Mouse (Mus musculus): ENCODE measurements around the gene Gli2. TPM values are rescaled to one million over a fixed set of nuclear protein-coding genes. Genes with fewer than 3 reads are reported as not detected.

Gene Gli2
- total and polyA plus RNA-seq, 2 experiments = 0.10 TPM; not detected in 1

- H3K79me2 ChIP-seq (ENCODE audit: control insufficient read depth, insufficient read depth, low read length) = no peaks in the 10 kb centered on the region
- DNase-seq (ENCODE audit: extremely low read depth, low read depth, low spot score) = no peak
- no peaks in the 10 kb centered on the region for H3K36me3 ChIP-seq (ENCODE audit: control insufficient read depth, insufficient read depth, low read length)
- no peak overlapping the region for H3K27ac ChIP-seq (replicated peaks; ENCODE audit: insufficient read depth, low read depth, low read length)
- no peak overlapping the region for H3K9ac ChIP-seq (ENCODE audit: low read depth, low read length)
- 48% methylated on average over 6 of the region's 6 CpGs for WGBS
- no peaks in the 10 kb centered on the region for H3K27me3 ChIP-seq (ENCODE audit: control insufficient read depth, insufficient read depth, low read length)
- no peak overlapping the region for H3K4me3 ChIP-seq (ENCODE audit: insufficient read depth, low read depth, low read length)
- H3K4me1 ChIP-seq (ENCODE audit: control insufficient read depth, insufficient read depth, low read length) = no peaks in the 10 kb centered on the region
- TF ChIP-seq CTCF (IDR thresholded peaks at IDR 0.05; ENCODE audit: low read depth, low read length) = no peak
- no peak for TF ChIP-seq POLR2A (IDR thresholded peaks at IDR 0.05; ENCODE audit: extremely low read depth, insufficient read depth, low read length)
These were observed 140.5 kb downstream of the Gli2 start for GRCm38 (mm10) chr1:118912929-118913328.

- Histone ChIP-seq H3K27me3 (ENCODE audit: control insufficient read depth, insufficient read depth, low read length) (no peaks in the 10 kb centered on the region), H3K4me1 (ENCODE audit: control insufficient read depth, insufficient read depth, low read length) (no peaks in the 10 kb centered on the region), H3K36me3 (ENCODE audit: control insufficient read depth, insufficient read depth, low read length) (no peaks in the 10 kb centered on the region), H3K4me3 (ENCODE audit: insufficient read depth, low read depth, low read length) (no peak overlapping the region), H3K9ac (ENCODE audit: low read depth, low read length) (no peak overlapping the region), H3K79me2 (ENCODE audit: control insufficient read depth, insufficient read depth, low read length) (no peaks in the 10 kb centered on the region), H3K27ac (replicated peaks; ENCODE audit: insufficient read depth, low read depth, low read length) (no peak overlapping the region)
- WGBS = 70% methylated on average over 3 of the region's 3 CpGs
- no peak for DNase-seq (ENCODE audit: extremely low read depth, low read depth, low spot score)
- TF ChIP-seq POLR2A (IDR thresholded peaks at IDR 0.05; ENCODE audit: extremely low read depth, insufficient read depth, low read length) (no peak), CTCF (IDR thresholded peaks at IDR 0.05; ENCODE audit: low read depth, low read length) (no peak)
These were observed 142.0 kb downstream of the Gli2 start for GRCm38 (mm10) chr1:118911427-118911727.

- no peaks in the 10 kb centered on the region for H3K4me1 ChIP-seq (ENCODE audit: control insufficient read depth, insufficient read depth, low read length)
- TF ChIP-seq CTCF (IDR thresholded peaks at IDR 0.05; ENCODE audit: low read depth, low read length) (no peak), POLR2A (IDR thresholded peaks at IDR 0.05; ENCODE audit: extremely low read depth, insufficient read depth, low read length) (no peak)
- no peak overlapping the region for H3K27ac ChIP-seq (replicated peaks; ENCODE audit: insufficient read depth, low read depth, low read length)
- no peak overlapping the region for H3K4me3 ChIP-seq (ENCODE audit: insufficient read depth, low read depth, low read length)
- no peak overlapping the region for H3K9ac ChIP-seq (ENCODE audit: low read depth, low read length)
- no peaks in the 10 kb centered on the region for H3K79me2 ChIP-seq (ENCODE audit: control insufficient read depth, insufficient read depth, low read length)
- 70% methylated on average over 13 of the region's 13 CpGs for WGBS
- H3K27me3 ChIP-seq (ENCODE audit: control insufficient read depth, insufficient read depth, low read length) = no peaks in the 10 kb centered on the region
- no peaks in the 10 kb centered on the region for H3K36me3 ChIP-seq (ENCODE audit: control insufficient read depth, insufficient read depth, low read length)
- no peak for DNase-seq (ENCODE audit: extremely low read depth, low read depth, low spot score)
These were observed 142.6 kb downstream of the Gli2 start for GRCm38 (mm10) chr1:118910693-118911426.

- no peak for DNase-seq (ENCODE audit: extremely low read depth, low read depth, low spot score)
- Histone ChIP-seq H3K9ac (ENCODE audit: low read depth, low read length) (no peak overlapping the region), H3K36me3 (ENCODE audit: control insufficient read depth, insufficient read depth, low read length) (no peaks in the 10 kb centered on the region), H3K79me2 (ENCODE audit: control insufficient read depth, insufficient read depth, low read length) (no peaks in the 10 kb centered on the region), H3K27me3 (ENCODE audit: control insufficient read depth, insufficient read depth, low read length) (no peaks in the 10 kb centered on the region), H3K4me3 (ENCODE audit: insufficient read depth, low read depth, low read length) (no peak overlapping the region), H3K4me1 (ENCODE audit: control insufficient read depth, insufficient read depth, low read length) (no peaks in the 10 kb centered on the region), H3K27ac (replicated peaks; ENCODE audit: insufficient read depth, low read depth, low read length) (no peak overlapping the region)
- no peak for TF ChIP-seq POLR2A (IDR thresholded peaks at IDR 0.05; ENCODE audit: extremely low read depth, insufficient read depth, low read length)
- TF ChIP-seq CTCF (IDR thresholded peaks at IDR 0.05; ENCODE audit: low read depth, low read length) = no peak
- 94% methylated on average over 3 of the region's 3 CpGs for WGBS
These were observed 144.4 kb downstream of the Gli2 start for GRCm38 (mm10) chr1:118909051-118909450.

- no peaks in the 10 kb centered on the region for H3K27me3 ChIP-seq (ENCODE audit: control insufficient read depth, insufficient read depth, low read length)
- TF ChIP-seq POLR2A (IDR thresholded peaks at IDR 0.05; ENCODE audit: extremely low read depth, insufficient read depth, low read length) = no peak
- no peak for TF ChIP-seq CTCF (IDR thresholded peaks at IDR 0.05; ENCODE audit: low read depth, low read length)
- 75% methylated on average over 9 of the region's 9 CpGs for WGBS
These were observed 145.8 kb downstream of the Gli2 start for GRCm38 (mm10) chr1:118907574-118907973.

GRCm38 (mm10) chr1:118905319-118905718 is 148.1 kb downstream of the Gli2 start:
- H3K36me3 ChIP-seq (ENCODE audit: control insufficient read depth, insufficient read depth, low read length) = no peaks in the 10 kb centered on the region
- H3K4me1 ChIP-seq (ENCODE audit: control insufficient read depth, insufficient read depth, low read length) = no peaks in the 10 kb centered on the region
- H3K9ac ChIP-seq (ENCODE audit: low read depth, low read length) = no peak overlapping the region
- WGBS = 84% methylated on average over 5 of the region's 5 CpGs
- no peak overlapping the region for H3K4me3 ChIP-seq (ENCODE audit: insufficient read depth, low read depth, low read length)
- H3K27me3 ChIP-seq (ENCODE audit: control insufficient read depth, insufficient read depth, low read length) = no peaks in the 10 kb centered on the region
- no peak for TF ChIP-seq POLR2A (IDR thresholded peaks at IDR 0.05; ENCODE audit: extremely low read depth, insufficient read depth, low read length)
- no peak for TF ChIP-seq CTCF (IDR thresholded peaks at IDR 0.05; ENCODE audit: low read depth, low read length)
- DNase-seq (ENCODE audit: extremely low read depth, low read depth, low spot score) = no peak
- no peak overlapping the region for H3K27ac ChIP-seq (replicated peaks; ENCODE audit: insufficient read depth, low read depth, low read length)
- no peaks in the 10 kb centered on the region for H3K79me2 ChIP-seq (ENCODE audit: control insufficient read depth, insufficient read depth, low read length)

More at GRCm38 (mm10) chr1:118907574-118907973, 145.8 kb downstream of the Gli2 start:
- no peaks in the 10 kb centered on the region for H3K36me3 ChIP-seq (ENCODE audit: control insufficient read depth, insufficient read depth, low read length)
- H3K9ac ChIP-seq (ENCODE audit: low read depth, low read length) = no peak overlapping the region
- no peak for DNase-seq (ENCODE audit: extremely low read depth, low read depth, low spot score)
- H3K27ac ChIP-seq (replicated peaks; ENCODE audit: insufficient read depth, low read depth, low read length) = no peak overlapping the region
- H3K79me2 ChIP-seq (ENCODE audit: control insufficient read depth, insufficient read depth, low read length) = no peaks in the 10 kb centered on the region
- H3K4me3 ChIP-seq (ENCODE audit: insufficient read depth, low read depth, low read length) = no peak overlapping the region
- H3K4me1 ChIP-seq (ENCODE audit: control insufficient read depth, insufficient read depth, low read length) = no peaks in the 10 kb centered on the region

Measured in liver, adult 2 months (tissue).